Mouse (Mus musculus) neutrophil, adult 5-6 weeks (primary cell): ENCODE results near the gene Pou3f1. TPM values are rescaled to one million over a fixed set of nuclear protein-coding genes. Genes with fewer than 3 reads are reported as not detected.
"Not testable (repeated sequence)": the region's sequence is repeated elsewhere in the genome, so short reads cannot be mapped to it uniquely, and the experiment has no call there.

Experiments
- ATAC-seq: fragments of 151-379, 151-347 bp; 2 replicates; pipeline ENCODE4 v1.8.0; 2017; ENCODE audit warnings: mild to moderate bottlenecking, moderate TSS enrichment; ENCODE audit not compliant: insufficient number of reproducible peaks, poor library complexity, low FRiP score, severe bottlenecking; ENCODE audit errors: extremely low read depth
- total RNA-seq: library from RNA; stranded (forward); fragments of 200-1000 nt; gene quantifications from 2 replicates; pipeline ENCODE4 v1.2.3, GENCODE M21; 2017

Pou3f1 gene
- total RNA-seq, 1 experiment from 2014 or later, result not detected

DNA sequence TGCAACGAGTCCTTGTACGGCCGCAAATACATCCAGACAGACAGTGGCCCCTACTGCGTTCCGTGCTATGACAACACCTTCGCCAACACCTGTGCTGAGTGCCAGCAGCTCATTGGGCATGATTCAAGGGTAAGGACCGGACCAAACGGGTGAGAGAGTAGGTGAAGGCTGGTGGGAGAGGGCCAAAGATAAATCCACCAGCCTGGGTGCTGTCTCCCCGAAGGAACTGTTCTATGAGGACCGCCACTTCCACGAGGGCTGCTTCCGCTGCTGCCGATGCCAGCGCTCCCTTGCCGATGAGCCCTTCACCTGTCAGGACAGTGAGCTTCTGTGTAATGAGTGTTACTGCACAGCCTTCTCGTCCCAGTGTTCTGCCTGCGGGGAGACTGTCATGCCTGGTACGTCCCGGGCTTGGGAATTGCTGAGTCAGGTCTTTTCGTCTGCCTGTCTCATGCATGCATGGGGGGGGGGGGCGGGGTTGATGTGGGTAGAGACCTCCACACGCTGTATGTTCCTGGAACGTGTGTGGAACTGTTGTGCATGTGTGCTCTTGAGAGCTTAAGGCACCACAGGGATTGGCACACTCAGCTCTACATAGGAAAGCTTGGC, 49.2 kb downstream of the Pou3f1 start:
- ATAC-seq, result no peak

DNA sequence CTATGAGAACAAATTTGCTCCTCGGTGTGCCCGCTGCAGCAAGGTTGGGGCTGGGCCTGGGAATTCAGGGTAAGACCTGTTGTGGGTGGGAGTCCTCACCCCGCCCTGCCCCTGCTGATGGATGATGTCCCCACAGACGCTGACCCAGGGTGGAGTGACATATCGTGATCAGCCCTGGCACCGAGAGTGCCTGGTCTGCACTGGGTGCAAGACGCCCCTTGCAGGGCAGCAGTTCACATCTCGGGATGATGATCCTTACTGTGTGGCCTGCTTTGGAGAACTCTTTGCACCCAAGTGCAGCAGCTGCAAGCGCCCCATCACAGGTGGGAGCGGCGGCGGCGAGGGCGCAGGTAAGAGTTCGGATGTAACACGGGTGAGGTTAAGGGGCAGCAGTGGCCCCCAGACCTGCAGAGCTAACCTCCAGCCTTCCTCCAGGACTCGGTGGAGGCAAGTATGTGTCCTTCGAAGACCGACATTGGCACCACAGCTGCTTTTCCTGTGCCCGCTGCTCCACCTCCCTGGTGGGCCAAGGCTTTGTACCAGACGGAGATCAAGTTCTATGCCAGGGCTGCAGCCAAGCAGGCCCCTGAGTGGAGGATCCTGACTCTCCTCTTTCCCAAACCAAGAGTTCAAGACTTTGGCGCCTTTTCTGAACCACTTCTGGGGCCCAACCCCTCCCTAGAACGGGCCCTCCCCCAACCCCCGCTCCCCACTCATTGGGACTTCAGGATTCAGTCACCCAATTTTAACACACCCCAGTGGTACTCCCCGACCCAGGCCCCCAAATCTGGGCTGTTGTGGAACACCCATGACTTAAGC, 51.0 kb downstream of the Pou3f1 start:
- ATAC-seq, result not testable (repeated sequence)

DNA sequence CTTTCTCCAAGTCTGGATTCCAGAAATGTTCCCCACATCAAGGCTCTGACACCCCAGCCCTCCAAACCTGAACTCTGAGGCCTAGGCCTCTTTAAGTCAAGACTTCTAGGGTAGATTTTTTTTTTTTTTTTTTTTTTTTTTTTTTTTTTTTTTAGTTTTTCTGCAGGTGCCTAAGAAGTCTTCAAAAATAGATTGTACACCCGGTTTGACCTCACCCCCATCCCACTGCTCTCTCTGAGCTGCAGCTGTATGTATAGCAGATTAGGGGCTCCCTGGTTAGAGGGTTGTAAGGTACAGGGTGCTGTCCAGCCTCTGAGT, 51.6 kb downstream of the Pou3f1 start:
- ATAC-seq, result not testable (repeated sequence)

DNA sequence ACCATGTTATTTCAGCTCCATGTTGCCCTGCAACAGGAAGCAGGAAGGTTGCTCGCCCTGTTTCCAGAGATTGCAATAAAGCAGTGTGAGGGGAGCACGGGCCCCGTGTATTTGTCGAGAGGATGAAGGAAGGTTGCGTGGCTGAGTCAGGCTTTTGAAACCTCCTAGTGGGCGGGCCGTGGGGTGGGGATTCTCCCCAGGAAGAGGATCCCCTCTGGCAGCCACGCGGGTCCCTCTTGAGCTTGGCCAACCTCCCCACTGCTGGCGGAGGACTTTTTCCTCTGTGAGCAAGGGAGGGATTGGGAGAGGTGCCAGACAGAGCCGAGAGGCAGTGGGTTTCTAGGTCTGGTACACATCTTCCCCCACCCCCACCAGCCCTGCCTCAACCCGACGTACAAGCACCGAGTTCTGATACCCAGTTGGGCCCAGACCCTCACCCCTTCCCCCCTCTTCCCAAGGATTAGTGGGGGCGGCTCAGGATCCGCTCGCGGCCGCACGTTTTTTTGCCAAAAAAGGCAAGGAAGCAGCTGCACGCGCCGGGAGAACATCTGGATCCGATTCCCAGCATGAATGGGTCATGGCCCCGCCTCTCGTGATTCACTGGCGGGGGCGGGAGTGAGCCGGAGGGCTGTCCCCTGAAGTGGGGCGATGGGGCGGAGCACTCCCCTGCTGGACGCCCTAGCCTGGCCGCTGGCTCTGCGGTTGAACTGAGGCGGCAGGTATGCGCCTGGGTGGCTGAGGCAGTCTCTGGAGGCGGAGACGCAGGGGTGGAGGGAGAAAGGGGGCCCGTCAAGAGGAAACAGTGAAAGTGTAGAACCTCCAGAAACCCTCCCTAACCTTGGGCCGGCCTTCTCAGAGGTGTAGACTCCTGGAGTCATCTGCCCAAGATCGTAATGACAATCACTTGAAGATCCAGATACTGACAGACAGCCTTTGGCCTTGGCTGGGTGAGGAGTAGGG, 52.2 kb downstream of the Pou3f1 start:
- ATAC-seq, result peak; percentile 62

DNA sequence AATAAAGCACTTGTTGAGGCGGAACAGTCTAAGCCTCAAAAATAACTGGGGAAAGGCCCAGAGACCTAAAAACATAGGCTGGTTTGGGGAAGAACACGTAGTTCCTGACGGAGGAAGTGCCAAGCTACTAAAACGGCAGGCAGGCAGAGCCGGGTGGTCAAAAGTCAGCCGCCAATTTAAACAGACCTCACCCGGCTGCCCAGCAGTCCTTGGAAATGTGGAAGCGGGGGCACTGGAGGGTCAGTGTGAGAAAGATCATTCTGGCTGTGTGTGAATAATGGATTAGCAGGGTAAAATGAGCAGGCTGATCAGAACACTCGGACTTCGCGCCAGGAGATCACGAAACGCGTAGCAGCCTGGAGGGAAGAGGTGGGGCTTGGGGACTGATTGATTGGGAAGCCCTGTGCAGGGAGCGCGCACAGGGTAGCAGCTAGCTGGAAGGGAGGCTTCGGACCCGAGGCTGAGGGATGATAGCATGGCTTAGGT, 53.4 kb downstream of the Pou3f1 start:
- ATAC-seq, result no peak

Other genes with a start within 250 kb of the Pou3f1 start
- not detected in 2 replicates for gene 3100002H09Rik, start 46.0 kb upstream of the Pou3f1 start, total RNA-seq
- gene Utp11, start 36.8 kb downstream of the Pou3f1 start, total RNA-seq, result 35.6 and 46.1 TPM in 2 replicates
- gene Fhl3, start 43.9 kb downstream of the Pou3f1 start, total RNA-seq, result 9.7 and 12.0 TPM in 2 replicates
- gene Sf3a3, start 58.0 kb downstream of the Pou3f1 start, total RNA-seq, result 66.7 and 71.5 TPM in 2 replicates
- 26.2 and 27.1 TPM in 2 replicates for gene Inpp5b, start 85.0 kb downstream of the Pou3f1 start, total RNA-seq
- 20.4 and 22.7 TPM in 2 replicates for gene Mtf1, start 145.3 kb downstream of the Pou3f1 start, total RNA-seq
- 22.5 and 30.2 TPM in 2 replicates for gene Yrdc, start 193.9 kb downstream of the Pou3f1 start, total RNA-seq
- gene 1110065P20Rik, start 194.4 kb downstream of the Pou3f1 start, total RNA-seq, result 4.7 and 7.2 TPM in 2 replicates
- gene Maneal, start 205.4 kb downstream of the Pou3f1 start, total RNA-seq, result 0.49 TPM in 1 of 2 replicates, not detected in the other
- not detected in 2 replicates for gene Epha10, start 224.1 kb downstream of the Pou3f1 start, total RNA-seq